Mouse (Mus musculus): ENCODE results near the gene Dnaja3. TPM values are rescaled to one million over a fixed set of nuclear protein-coding genes. Genes with fewer than 3 reads are reported as not detected.
"Not testable (repeated sequence)": the region's sequence is repeated elsewhere in the genome, so short reads cannot be mapped to it uniquely, and the experiment has no call there.

Gene Dnaja3
- polyA plus RNA-seq, 1 experiment from 2014 or later: 92.1 TPM

DNA sequence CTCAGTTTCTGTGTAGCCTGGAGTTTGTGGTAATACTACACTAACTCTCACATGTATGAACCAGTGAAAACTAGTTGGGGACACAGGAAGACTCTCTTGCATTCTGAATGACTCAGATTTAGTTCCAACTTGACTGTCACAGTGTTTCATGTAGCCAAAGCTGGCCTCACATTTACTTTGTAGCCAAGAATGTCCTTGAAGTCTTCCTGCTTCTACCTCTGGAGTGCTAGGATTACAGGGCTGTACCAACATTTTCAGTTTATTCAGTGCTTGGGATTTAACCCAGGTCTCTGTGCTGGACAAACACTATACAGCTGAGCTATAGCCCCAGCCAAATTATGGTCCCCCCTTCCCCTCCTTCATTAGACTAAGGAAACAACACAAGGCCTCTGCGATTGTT, 102.4 kb downstream of the Dnaja3 start:
- H3K36me3 ChIP-seq: no peaks in the 10 kb centered on the region
- ATAC-seq: no peak
- WGBS: 90% methylated on average over 1 of the region's 1 CpGs
- H3K9me3 ChIP-seq: no peaks in the 10 kb centered on the region
- no peaks in the 10 kb centered on the region for H3K4me1 ChIP-seq (replicated peaks)
- H3K4me3 ChIP-seq (replicated peaks): no peak overlapping the region
- no peak overlapping the region for H3K9ac ChIP-seq
- no peaks in the 10 kb centered on the region for H3K27me3 ChIP-seq (replicated peaks)
- H3K4me2 ChIP-seq (replicated peaks): no peak overlapping the region
- no peak overlapping the region for H3K27ac ChIP-seq

DNA sequence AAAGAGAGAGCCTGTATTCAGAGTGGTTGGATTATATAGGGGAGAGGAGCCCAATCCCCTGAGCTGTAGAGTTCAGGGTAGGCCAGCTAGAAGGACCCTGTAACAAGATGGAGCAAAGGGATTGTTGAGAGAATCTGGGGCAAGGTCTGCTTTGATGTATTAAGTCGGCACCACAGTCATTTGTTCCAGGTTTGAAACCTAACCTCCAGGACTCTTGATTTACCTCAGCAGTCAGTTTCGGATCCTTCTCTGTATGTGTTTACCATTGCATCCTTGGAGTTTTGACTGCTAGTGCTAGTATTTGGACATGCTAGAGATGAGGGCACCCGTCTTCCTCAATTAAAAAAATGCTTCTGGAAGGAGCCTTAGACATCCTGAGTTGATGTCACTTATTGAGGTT, 112.4 kb downstream of the Dnaja3 start:
- no peak overlapping the region for H3K4me2 ChIP-seq (replicated peaks)
- no peaks in the 10 kb centered on the region for H3K9me3 ChIP-seq
- no peak overlapping the region for H3K4me3 ChIP-seq (replicated peaks)
- ATAC-seq: no peak
- no peaks in the 10 kb centered on the region for H3K4me1 ChIP-seq (replicated peaks)
- no peak overlapping the region for H3K27ac ChIP-seq
- H3K36me3 ChIP-seq: no peaks in the 10 kb centered on the region
- H3K9ac ChIP-seq: no peak overlapping the region
- 87% methylated on average over 3 of the region's 3 CpGs for WGBS
- no peaks in the 10 kb centered on the region for H3K27me3 ChIP-seq (replicated peaks)

DNA sequence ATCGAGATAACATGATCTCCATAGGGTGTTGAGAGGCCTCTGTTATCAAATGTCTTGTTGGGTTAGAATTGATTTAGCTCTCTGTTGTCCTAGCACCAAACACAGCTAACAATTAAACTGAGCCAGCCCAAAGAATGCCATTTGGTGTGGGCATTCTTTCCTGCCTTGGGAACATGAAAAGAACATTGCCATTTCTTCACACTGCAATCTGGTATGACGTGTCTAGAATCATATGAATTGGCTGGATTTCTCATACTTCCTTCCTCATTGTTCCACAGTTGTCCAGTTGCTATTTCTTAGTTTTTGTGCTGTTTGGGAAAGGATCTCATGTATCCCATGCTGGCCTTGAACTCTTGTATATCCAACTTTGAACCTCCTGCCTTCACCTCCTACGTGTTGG, 114.3 kb downstream of the Dnaja3 start:
- Histone ChIP-seq H3K27me3 (replicated peaks) (no peaks in the 10 kb centered on the region), H3K4me3 (replicated peaks) (no peak overlapping the region), H3K9ac (no peak overlapping the region), H3K27ac (no peak overlapping the region), H3K36me3 (no peaks in the 10 kb centered on the region), H3K9me3 (no peaks in the 10 kb centered on the region), H3K4me2 (replicated peaks) (no peak overlapping the region), H3K4me1 (replicated peaks) (no peaks in the 10 kb centered on the region)
- no peak for ATAC-seq
- WGBS: 78% methylated on average over 3 of the region's 3 CpGs

DNA sequence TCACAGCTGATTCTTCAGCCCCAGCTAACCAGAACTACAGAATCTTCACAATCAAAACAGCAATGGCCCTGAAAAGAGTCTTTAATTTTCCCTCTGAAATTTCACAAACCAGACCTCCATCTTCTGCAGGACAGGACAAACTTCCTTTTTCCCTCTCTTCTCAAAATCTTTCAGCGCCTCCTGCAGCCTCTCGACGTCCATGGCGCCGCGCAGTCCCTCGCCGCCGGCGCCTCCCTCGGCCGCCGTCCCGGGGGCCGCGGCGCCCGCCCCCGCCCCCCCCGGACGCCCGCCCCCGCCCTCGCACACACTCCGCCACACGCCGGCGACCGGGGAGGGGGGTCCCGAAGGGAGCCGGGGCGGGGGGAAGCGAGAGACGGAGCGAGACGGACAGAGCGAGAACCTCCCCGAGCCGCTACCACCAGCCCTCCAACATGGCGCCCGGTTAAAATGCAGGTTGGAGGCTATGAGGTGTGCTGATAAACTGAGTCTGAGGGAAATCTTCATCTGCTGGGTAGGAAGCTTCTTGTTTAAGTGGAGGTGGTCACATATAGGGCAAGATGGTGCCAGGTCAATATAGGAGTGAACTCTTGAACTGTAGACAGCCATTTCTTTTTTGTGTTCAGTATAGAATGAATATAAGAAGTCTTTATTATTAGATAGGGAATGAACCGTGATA, 117.0 kb downstream of the Dnaja3 start:
- Histone ChIP-seq H3K4me2 (replicated peaks) (peak overlapping the region; percentile 50), H3K4me3 (replicated peaks) (peak overlapping the region; percentile 38), H3K9ac (peak overlapping the region; percentile 20), H3K27ac (0 out of 2 replicates have a peak overlapping the region, but pooled peaks have one; percentile 1)
- H3K4me1 ChIP-seq (replicated peaks); H3K36me3 ChIP-seq; H3K9me3 ChIP-seq; H3K27me3 ChIP-seq (replicated peaks): not testable (repeated sequence)
- ATAC-seq: peak; percentile 89
- 2% methylated on average over 35 of the region's 42 CpGs for WGBS

Other genes with a start within 250 kb of the Dnaja3 start
- gene Adcy9, start 219.5 kb upstream of the Dnaja3 start, polyA plus RNA-seq (2015; fragmentation: Nextera tagmentation; extraction: Ambion mirVana): 1.5 and 1.7 TPM in 2 replicates
- 7.7 and 11.5 TPM in 2 replicates for gene Srl, start 98.2 kb upstream of the Dnaja3 start, polyA plus RNA-seq (2015; fragmentation: Nextera tagmentation; extraction: Ambion mirVana)
- gene Tfap4, start 80.1 kb upstream of the Dnaja3 start, polyA plus RNA-seq (2015; fragmentation: Nextera tagmentation; extraction: Ambion mirVana): 27.9 and 28.8 TPM in 2 replicates
- 21.4 and 23.5 TPM in 2 replicates for gene Glis2, start 45.3 kb upstream of the Dnaja3 start, polyA plus RNA-seq (2015; fragmentation: Nextera tagmentation; extraction: Ambion mirVana)
- 74.5 and 84.3 TPM in 2 replicates for gene Pam16, start 15.0 kb upstream of the Dnaja3 start, polyA plus RNA-seq (2015; fragmentation: Nextera tagmentation; extraction: Ambion mirVana)
- 14.1 and 15.1 TPM in 2 replicates for gene Vasn, start within 50 bp of the Dnaja3 start, polyA plus RNA-seq (2015; fragmentation: Nextera tagmentation; extraction: Ambion mirVana)
- gene Coro7, start 39.8 kb downstream of the Dnaja3 start, polyA plus RNA-seq (2015; fragmentation: Nextera tagmentation; extraction: Ambion mirVana): 22.7 and 23.2 TPM in 2 replicates
- gene Nmral1, start 79.4 kb downstream of the Dnaja3 start, polyA plus RNA-seq (2015; fragmentation: Nextera tagmentation; extraction: Ambion mirVana): 48.5 and 50.7 TPM in 2 replicates
- gene Hmox2, start 86.4 kb downstream of the Dnaja3 start, polyA plus RNA-seq (2015; fragmentation: Nextera tagmentation; extraction: Ambion mirVana): 90.4 and 91.7 TPM in 2 replicates
- gene Cdip1, start 150.3 kb downstream of the Dnaja3 start, polyA plus RNA-seq (2015; fragmentation: Nextera tagmentation; extraction: Ambion mirVana): 83.1 and 88.3 TPM in 2 replicates
- gene 4930562C15Rik, start 195.4 kb downstream of the Dnaja3 start, polyA plus RNA-seq (2015; fragmentation: Nextera tagmentation; extraction: Ambion mirVana): 0.23 TPM in 2 replicates
- gene Ubald1, start 240.3 kb downstream of the Dnaja3 start, polyA plus RNA-seq (2015; fragmentation: Nextera tagmentation; extraction: Ambion mirVana): 34.0 and 36.1 TPM in 2 replicates
- gene Mgrn1, start 246.3 kb downstream of the Dnaja3 start, polyA plus RNA-seq (2015; fragmentation: Nextera tagmentation; extraction: Ambion mirVana): 71.2 and 77.9 TPM in 2 replicates